Mouse (Mus musculus) B cell, adult 2 months (primary cell): ENCODE results near the gene Nelfa.

Experiments
- DNase-seq, 2 experiments: peaks; one replicate each; pipeline ENCODE4 v3.0.0; 2022

The Nelfa gene

GRCm38 (mm10) chr5:33936120-33936707 lies at the start of gene Nelfa:
Gene Nelfa, minus strand, starts transcription at chr5:33936413.
- peak; percentile 98 for DNase-seq

GRCm38 (mm10) chr5:33983309-33984121 lies 47.3 kb upstream of the Nelfa start, which contains the start of gene Gm1673:
Gene Gm1673, plus strand, starts transcription at chr5:33983433.
- peak; percentile 59 to 62 for DNase-seq

GRCm38 (mm10) chr5:33982731-33983259 lies 46.6 kb upstream of the Nelfa start:
- no peak for DNase-seq

- no peak for DNase-seq
Observed at GRCm38 (mm10) chr5:33976267-33976666, 40.1 kb upstream of the Nelfa start.

- DNase-seq, result no peak
Observed at GRCm38 (mm10) chr5:33974736-33975135, 38.5 kb upstream of the Nelfa start.

GRCm38 (mm10) chr5:33959382-33959781 lies 23.2 kb upstream of the Nelfa start:
- DNase-seq, result no peak

GRCm38 (mm10) chr5:33955868-33956267 lies 19.7 kb upstream of the Nelfa start:
- DNase-seq, result no peak

- peak; percentile 87 for DNase-seq
Observed at GRCm38 (mm10) chr5:33954354-33954753, 18.1 kb upstream of the Nelfa start.

- no peak for DNase-seq
Observed at GRCm38 (mm10) chr5:33953471-33954185, 17.4 kb upstream of the Nelfa start.

GRCm38 (mm10) chr5:33948314-33948713 lies 12.1 kb upstream of the Nelfa start:
- DNase-seq, result no peak

GRCm38 (mm10) chr5:33947035-33947434 lies 10.8 kb upstream of the Nelfa start:
- DNase-seq, result peak; percentile 28 to 34

GRCm38 (mm10) chr5:33938448-33938847 lies 2.2 kb upstream of the Nelfa start:
- DNase-seq, result peak; percentile 82 to 87

GRCm38 (mm10) chr5:33937230-33937629 lies 1.0 kb upstream of the Nelfa start:
- no peak for DNase-seq

GRCm38 (mm10) chr5:33935700-33936111 lies 507 bp downstream of the Nelfa start:
- no peak for DNase-seq

- DNase-seq, result no peak
Observed at GRCm38 (mm10) chr5:33934877-33935276, 1.3 kb downstream of the Nelfa start.

GRCm38 (mm10) chr5:33934081-33934480 lies 2.1 kb downstream of the Nelfa start:
- DNase-seq, result no peak

GRCm38 (mm10) chr5:33932413-33932812 lies 3.8 kb downstream of the Nelfa start:
- DNase-seq, result no peak

GRCm38 (mm10) chr5:33926170-33926569 lies 10.0 kb downstream of the Nelfa start:
- no peak for DNase-seq

GRCm38 (mm10) chr5:33922566-33922965 lies 13.6 kb downstream of the Nelfa start:
- no peak for DNase-seq

GRCm38 (mm10) chr5:33921486-33922235 lies 14.6 kb downstream of the Nelfa start:
- DNase-seq, result no peak

GRCm38 (mm10) chr5:33920924-33921323 lies 15.3 kb downstream of the Nelfa start:
- no peak for DNase-seq

GRCm38 (mm10) chr5:33920037-33920436 lies 16.2 kb downstream of the Nelfa start:
- no peak for DNase-seq

- DNase-seq, result no peak
Observed at GRCm38 (mm10) chr5:33919466-33919865, 16.7 kb downstream of the Nelfa start.
